Mouse (Mus musculus) olfactory bulb, adult 2 months (tissue): ENCODE results near the gene Sipa1l3.

Source experiments
- CTCF ChIP-seq: fragments of 200-500 bp; IDR thresholded peaks from 2 replicates; pipeline ENCODE4 v1.5.1; 2012; ENCODE audit warnings: low read depth, mild to moderate bottlenecking, low read length, moderate library complexity; ENCODE audit not compliant: insufficient read depth
- POLR2A ChIP-seq: fragments of 200-500 bp; IDR thresholded peaks from 2 replicates; pipeline ENCODE4 v1.6.1; 2012; ENCODE audit warnings: mild to moderate bottlenecking, low read depth, low read length, moderate library complexity; ENCODE audit not compliant: insufficient read depth

- TF ChIP-seq CTCF, result no peak
- no peak for TF ChIP-seq POLR2A
Observed at GRCm38 (mm10) chr7:29561046-29561445, 42.6 kb upstream of the Sipa1l3 start.
